ENCODE assay signal across 12 mouse cellular contexts in genomic region chr3:122333493-122333892, GRCm38 (mm10). TPM values are rescaled to one million over a fixed set of nuclear protein-coding genes. Genes with fewer than 3 reads are reported as not detected.
A peak's percentile ranks its signal among the peaks of the same experiment; 100 is the strongest.
DNase-seq lines count a peak whose midpoint lies in the region; ATAC-seq and TF ChIP-seq lines count a peak whose summit lies in the region.
"Had no signal": no experiment of that assay in that cellular context is flagged by ENCODE, and none has a peak within 500 bp of the region (broad histone marks: within the 10 kb centered on the region; RNA-seq: fewer than 3 reads in every experiment).

No protein-coding gene starts in this region.

- H3K4me2 ChIP-seq in heart, embryonic 11.5 days, result no peak overlapping the region
- H3K4me2 ChIP-seq in embryonic facial prominence, embryonic 12.5 days (replicated peaks), result no peak overlapping the region
- peak overlapping the region; percentile 12; the same call in 1 of the 2 replicates for H3K4me2 ChIP-seq in limb, embryonic 15.5 days
- H3K4me2 ChIP-seq: hindbrain, embryonic 14.5 days had no signal

- peak overlapping the region; percentile 64 for H3K27ac ChIP-seq in heart, adult 2 months
- no peak overlapping the region for H3K27ac ChIP-seq in heart, embryonic 11.5 days (ENCODE audit: low read depth, low read length)
- H3K27ac ChIP-seq in left cerebral cortex, adult 2 months, result peak overlapping the region; percentile 55; the same call in 1 of the 2 replicates
- 0 out of 2 replicates have a peak overlapping the region, but pooled peaks have one; percentile 24 for H3K27ac ChIP-seq in embryonic facial prominence, embryonic 12.5 days
- H3K27ac ChIP-seq in limb, embryonic 15.5 days, result 0 out of 2 replicates have a peak overlapping the region, but pooled peaks have one; percentile 67
- no peak overlapping the region for H3K27ac ChIP-seq in cerebellum, adult 2 months (ENCODE audit: insufficient read depth, low read length)
- H3K27ac ChIP-seq: hindbrain, embryonic 14.5 days had no signal

- H3K4me1 ChIP-seq in heart, adult 2 months (ENCODE audit: control insufficient read depth, insufficient read depth, low read length), result peaks cover 7% of the 10 kb centered on the region
- H3K4me1 ChIP-seq in heart, embryonic 11.5 days (ENCODE audit: control insufficient read depth, insufficient read depth, low read length), result peaks cover 7% of the 10 kb centered on the region
- H3K4me1 ChIP-seq in embryonic facial prominence, embryonic 12.5 days, result peaks cover 20% of the 10 kb centered on the region
- H3K4me1 ChIP-seq in limb, embryonic 15.5 days, result peaks cover 23% of the 10 kb centered on the region
- no peaks in the 10 kb centered on the region for H3K4me1 ChIP-seq in cerebellum, adult 2 months (ENCODE audit: control insufficient read depth, insufficient read depth, low read length)

- TF ChIP-seq CTCF in heart, adult 2 months (IDR thresholded peaks at IDR 0.05), result no peak
- TF ChIP-seq CTCF in left cerebral cortex, adult 2 months (IDR thresholded peaks at IDR 0.05), result no peak
- TF ChIP-seq CTCF in cerebellum, adult 2 months (IDR thresholded peaks at IDR 0.05; ENCODE audit: borderline replicate concordance, insufficient read depth, low read depth, low read length), result no peak

- TF ChIP-seq EP300 in heart, adult 2 months (IDR thresholded peaks at IDR 0.05; ENCODE audit: insufficient read depth, low read depth, low read length), result no peak

- DNase-seq in heart, adult 2 months, result peak in 1 of 2 experiments; percentile 16
- DNase-seq in left cerebral cortex, adult 2 months (ENCODE audit: extremely low spot score in 1 of 2, low spot score in 2 of 2), result no peak
- no peak for DNase-seq in left cerebral cortex, postnatal 4 days
- DNase-seq in cerebellum, adult 2 months, result no peak
- DNase-seq in B cell, adult 2 months, result no peak
- DNase-seq: cerebellum, adult 9-11 months; liver, postnatal 0 days had no signal

- no peak overlapping the region for H3K9ac ChIP-seq in heart, adult 2 months (ENCODE audit: low read depth, low read length)
- H3K9ac ChIP-seq in heart, embryonic 11.5 days (ENCODE audit: low read depth, low read length), result no peak overlapping the region
- H3K9ac ChIP-seq in embryonic facial prominence, embryonic 12.5 days, result no peak overlapping the region
- H3K9ac ChIP-seq in limb, embryonic 15.5 days, result no peak overlapping the region
- H3K9ac ChIP-seq: hindbrain, embryonic 14.5 days; liver, postnatal 0 days had no signal

- no peaks in the 10 kb centered on the region for H3K79me2 ChIP-seq in heart, adult 2 months (replicated peaks; ENCODE audit: control insufficient read depth, insufficient read depth, low read length)

- no peak for TF ChIP-seq POLR2A in heart, adult 2 months (IDR thresholded peaks at IDR 0.05; ENCODE audit: insufficient read depth, low read depth, low read length)
- TF ChIP-seq POLR2A in cerebellum, adult 2 months (IDR thresholded peaks at IDR 0.05; ENCODE audit: borderline replicate concordance, insufficient read depth, low read length), result no peak

- no peaks in the 10 kb centered on the region for H3K9me3 ChIP-seq in heart, embryonic 11.5 days (replicated peaks; ENCODE audit: control insufficient read depth, low read length)
- no peaks in the 10 kb centered on the region for H3K9me3 ChIP-seq in embryonic facial prominence, embryonic 12.5 days
- no peaks in the 10 kb centered on the region for H3K9me3 ChIP-seq in limb, embryonic 15.5 days
- H3K9me3 ChIP-seq: megakaryocyte, embryonic 14.5 days had no signal

- no peak overlapping the region; the same call in 1 of the 2 replicates for H3K4me3 ChIP-seq in heart, adult 2 months
- no peak overlapping the region for H3K4me3 ChIP-seq in heart, embryonic 11.5 days (ENCODE audit: low read depth, low read length)
- H3K4me3 ChIP-seq in left cerebral cortex, adult 2 months, result no peak overlapping the region
- no peak overlapping the region for H3K4me3 ChIP-seq in embryonic facial prominence, embryonic 12.5 days
- no peak overlapping the region for H3K4me3 ChIP-seq in limb, embryonic 15.5 days
- H3K4me3 ChIP-seq in cerebellum, adult 2 months (replicated peaks; ENCODE audit: insufficient read depth, low read depth, low read length), result no peak overlapping the region
- H3K4me3 ChIP-seq: megakaryocyte, embryonic 14.5 days had no signal

- intact Hi-C loops in heart, adult 2 months (cut with DNase I), result no loop called here
- intact Hi-C loops in left cerebral cortex, adult 2 months (cut with DNase I), result loop anchor here (5.0 kb wide), 1 partner anchor 44 kb away; no protein-coding TSS in a partner anchor
- intact Hi-C loops in left cerebral cortex, postnatal 4 days (cut with DNase I), result no loop called here

- no peaks in the 10 kb centered on the region for H3K36me3 ChIP-seq in heart, adult 2 months (ENCODE audit: control insufficient read depth, insufficient read depth, low read length)
- no peaks in the 10 kb centered on the region for H3K36me3 ChIP-seq in heart, embryonic 11.5 days (ENCODE audit: control insufficient read depth, insufficient read depth, low read length)
- H3K36me3 ChIP-seq in embryonic facial prominence, embryonic 12.5 days, result no peaks in the 10 kb centered on the region
- H3K36me3 ChIP-seq in limb, embryonic 15.5 days, result no peaks in the 10 kb centered on the region

- peaks cover 2% of the 10 kb centered on the region; the same call in 1 of the 2 replicates for H3K27me3 ChIP-seq in heart, adult 2 months (ENCODE audit: control insufficient read depth, insufficient read depth, low read length)
- H3K27me3 ChIP-seq in heart, embryonic 11.5 days (ENCODE audit: control insufficient read depth, insufficient read depth, low read length), result peaks cover 45% of the 10 kb centered on the region
- 0 out of 2 replicates have a peak, but pooled peaks cover 2% of the 10 kb centered on the region for H3K27me3 ChIP-seq in embryonic facial prominence, embryonic 12.5 days
- no peaks in the 10 kb centered on the region for H3K27me3 ChIP-seq in limb, embryonic 15.5 days
- no peaks in the 10 kb centered on the region for H3K27me3 ChIP-seq in cerebellum, adult 2 months (ENCODE audit: control insufficient read depth, insufficient read depth, low read length)

- WGBS in heart, adult 2 months, result 25% methylated on average over 4 of the region's 4 CpGs
- WGBS in heart, embryonic 11.5 days (ENCODE audit: insufficient replicate concordance), result 46% methylated on average over 4 of the region's 4 CpGs
- 28% methylated on average over 4 of the region's 4 CpGs for WGBS in embryonic facial prominence, embryonic 12.5 days
- 49% methylated on average over 4 of the region's 4 CpGs for WGBS in limb, embryonic 15.5 days
- WGBS in cerebellum, adult 2 months, result 47% methylated on average over 4 of the region's 4 CpGs

- ATAC-seq in heart, embryonic 11.5 days (replicated peaks; ENCODE audit: insufficient number of reproducible peaks, low FRiP score, low TSS enrichment), result no peak
- ATAC-seq in embryonic facial prominence, embryonic 12.5 days (ENCODE audit: insufficient number of reproducible peaks, insufficient read depth, low FRiP score, low TSS enrichment), result no peak
- ATAC-seq in limb, embryonic 15.5 days (ENCODE audit: insufficient number of reproducible peaks, low FRiP score, low TSS enrichment, low read depth), result no peak
- ATAC-seq: liver, postnatal 0 days had no signal

RNA-seq across cellular contexts. Expression of gene Bcar3, which starts 39.6 kb away (rescaled TPM):
- 1 to 10 TPM; 4.7 to 7.5 TPM for total RNA-seq in heart, adult 2 months (2021)
- 10.0 and 10.2 TPM in 2 replicates for polyA plus RNA-seq in heart, adult 2 months (2012; rRNA removed)
- 6.4 and 8.7 TPM in 2 replicates for polyA plus RNA-seq in heart, embryonic 11.5 days (2014; fragmentation: Nextera tagmentation; extraction: Ambion mirVana)
- 10 to 100 TPM; 14.7 to 15.4 TPM for total RNA-seq in left cerebral cortex, adult 2 months (2021)
- total RNA-seq in left cerebral cortex, postnatal 4 days (2021), result 1 to 10 TPM; 4.7 to 7.0 TPM
- polyA plus RNA-seq in embryonic facial prominence, embryonic 12.5 days (2016; fragmentation: Nextera tagmentation; extraction: Ambion mirVana), result 8.9 and 11.2 TPM in 2 replicates
- 7.8 and 9.1 TPM in 2 replicates for polyA plus RNA-seq in limb, embryonic 15.5 days (2015; fragmentation: Nextera tagmentation; extraction: Ambion mirVana)
- polyA plus RNA-seq in cerebellum, adult 2 months (2012; rRNA removed), result 17.2 and 19.5 TPM in 2 replicates

RNA-seq across cellular contexts. Expression of gene Dnttip2, which starts 59.3 kb away (rescaled TPM):
- 10 to 100 TPM; 25.7 to 25.8 TPM for total RNA-seq in heart, adult 2 months (2021)
- 6.9 and 11.1 TPM in 2 replicates for polyA plus RNA-seq in heart, adult 2 months (2012; rRNA removed)
- 58.7 and 59.9 TPM in 2 replicates for polyA plus RNA-seq in heart, embryonic 11.5 days (2014; fragmentation: Nextera tagmentation; extraction: Ambion mirVana)
- total RNA-seq in left cerebral cortex, adult 2 months (2021), result 10 to 100 TPM; 29.5 to 33.4 TPM
- total RNA-seq in left cerebral cortex, postnatal 4 days (2021), result 10 to 100 TPM; 31.7 to 33.3 TPM
- 77.1 and 82.2 TPM in 2 replicates for polyA plus RNA-seq in embryonic facial prominence, embryonic 12.5 days (2016; fragmentation: Nextera tagmentation; extraction: Ambion mirVana)
- 59.6 and 63.9 TPM in 2 replicates for polyA plus RNA-seq in limb, embryonic 15.5 days (2015; fragmentation: Nextera tagmentation; extraction: Ambion mirVana)
- polyA plus RNA-seq in cerebellum, adult 2 months (2012; rRNA removed), result 24.2 and 24.3 TPM in 2 replicates

Comparison
In these comparisons a context has a peak if more than half of its experiments do, and no peak if none do; other contexts are left out.
1. H3K27ac ChIP-seq: peak in heart, adult 2 months (single experiment), left cerebral cortex, adult 2 months (single experiment), embryonic facial prominence, embryonic 12.5 days (single experiment) and limb, embryonic 15.5 days (single experiment); none in heart, embryonic 11.5 days (single experiment) and cerebellum, adult 2 months (single experiment).